Mouse (Mus musculus): Measurements from ENCODE around the gene Rprd1b.

GRCm38 (mm10) chr2:158156487-158156886 lies 128.2 kb downstream of the Rprd1b start:
- TF ChIP-seq CTCF (IDR thresholded peaks at IDR 0.05; ENCODE audit: extremely low read depth, insufficient read length, insufficient replicate concordance, low read depth, low read length) (no peak), POLR2A (IDR thresholded peaks at IDR 0.05; ENCODE audit: low read depth, low read length) (no peak)

All from small intestine, adult 2 months (tissue).